Mouse (Mus musculus): ENCODE results near the gene Olfml2b. TPM values are rescaled to one million over a fixed set of nuclear protein-coding genes. Genes with fewer than 3 reads are reported as not detected.
A peak's percentile ranks its signal among the peaks of the same experiment; 100 is the strongest.

Olfml2b gene
- polyA plus RNA-seq, 1 experiment from 2014 or later = 7.2 TPM

DNA sequence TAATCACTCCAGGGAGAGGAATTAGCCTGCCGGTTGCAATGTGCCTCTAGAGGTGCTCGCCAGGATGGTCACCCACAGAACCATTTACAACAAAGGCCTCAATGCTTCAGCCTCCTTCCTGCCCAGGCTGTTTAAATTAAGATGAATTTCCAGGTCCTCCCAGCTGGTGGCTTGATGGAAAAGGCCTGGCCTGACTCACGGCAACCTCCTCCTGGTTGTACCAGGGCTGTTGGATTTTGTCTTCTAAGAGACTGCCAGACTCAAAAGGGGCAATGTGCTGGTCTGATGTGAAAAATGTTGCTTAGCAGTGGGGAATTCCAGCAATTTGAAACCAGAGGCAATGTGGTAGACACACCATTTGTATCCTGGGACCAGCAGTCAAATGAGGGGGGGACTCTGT is 56.8 kb downstream of the Olfml2b start:
- no peaks in the 10 kb centered on the region for H3K36me3 ChIP-seq (replicated peaks; ENCODE audit: control insufficient read depth, insufficient read depth, low read depth, low read length)
- no peak overlapping the region for H3K9ac ChIP-seq (replicated peaks; ENCODE audit: low read length)
- H3K4me3 ChIP-seq (ENCODE audit: low read depth, low read length) = no peak overlapping the region
- WGBS = 31% methylated on average over 3 of the region's 3 CpGs
- H3K4me1 ChIP-seq (ENCODE audit: control insufficient read depth, insufficient read depth, low read length) = no peaks in the 10 kb centered on the region
- no peak overlapping the region for H3K27ac ChIP-seq (replicated peaks; ENCODE audit: low read depth, low read length)
- peak; percentile 53 for DNase-seq (ENCODE audit: low spot score)
- no peak overlapping the region for H3K4me2 ChIP-seq (ENCODE audit: low read depth, low read length)
- H3K27me3 ChIP-seq (ENCODE audit: control insufficient read depth, insufficient read depth, low read length) = no peaks in the 10 kb centered on the region
- ATAC-seq (replicated peaks; ENCODE audit: insufficient number of reproducible peaks, low FRiP score, low TSS enrichment, low read depth) = no peak
- H3K9me3 ChIP-seq (replicated peaks; ENCODE audit: control insufficient read depth, low read length) = no peaks in the 10 kb centered on the region

DNA sequence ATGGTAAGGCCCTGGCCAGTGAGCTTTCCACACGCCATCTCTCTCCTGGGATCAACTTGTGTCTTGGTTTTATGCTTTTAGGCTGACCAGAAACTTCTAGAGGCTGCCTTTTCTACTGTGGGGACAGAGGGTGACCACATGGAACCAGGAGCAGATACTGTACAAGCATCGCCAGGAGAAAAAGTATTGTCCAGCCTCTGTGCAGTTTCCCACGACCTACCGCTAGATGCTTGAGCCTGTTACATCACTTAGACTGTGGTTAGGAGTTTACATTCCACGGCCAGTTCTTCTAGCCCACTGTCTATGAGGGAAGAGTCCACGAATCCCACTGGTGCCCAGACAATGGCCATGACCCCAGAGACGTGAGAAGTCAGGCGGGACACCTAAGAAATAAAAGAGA is 57.2 kb downstream of the Olfml2b start:
- Histone ChIP-seq H3K9ac (replicated peaks; ENCODE audit: low read length) (no peak overlapping the region), H3K27ac (replicated peaks; ENCODE audit: low read depth, low read length) (no peak overlapping the region), H3K4me1 (ENCODE audit: control insufficient read depth, insufficient read depth, low read length) (no peaks in the 10 kb centered on the region), H3K9me3 (replicated peaks; ENCODE audit: control insufficient read depth, low read length) (no peaks in the 10 kb centered on the region), H3K4me3 (ENCODE audit: low read depth, low read length) (no peak overlapping the region), H3K27me3 (ENCODE audit: control insufficient read depth, insufficient read depth, low read length) (no peaks in the 10 kb centered on the region), H3K36me3 (replicated peaks; ENCODE audit: control insufficient read depth, insufficient read depth, low read depth, low read length) (no peaks in the 10 kb centered on the region), H3K4me2 (ENCODE audit: low read depth, low read length) (no peak overlapping the region)
- 82% methylated on average over 8 of the region's 8 CpGs for WGBS
- DNase-seq (ENCODE audit: low spot score) (no peak), ATAC-seq (replicated peaks; ENCODE audit: insufficient number of reproducible peaks, low FRiP score, low TSS enrichment, low read depth) (no peak)

DNA sequence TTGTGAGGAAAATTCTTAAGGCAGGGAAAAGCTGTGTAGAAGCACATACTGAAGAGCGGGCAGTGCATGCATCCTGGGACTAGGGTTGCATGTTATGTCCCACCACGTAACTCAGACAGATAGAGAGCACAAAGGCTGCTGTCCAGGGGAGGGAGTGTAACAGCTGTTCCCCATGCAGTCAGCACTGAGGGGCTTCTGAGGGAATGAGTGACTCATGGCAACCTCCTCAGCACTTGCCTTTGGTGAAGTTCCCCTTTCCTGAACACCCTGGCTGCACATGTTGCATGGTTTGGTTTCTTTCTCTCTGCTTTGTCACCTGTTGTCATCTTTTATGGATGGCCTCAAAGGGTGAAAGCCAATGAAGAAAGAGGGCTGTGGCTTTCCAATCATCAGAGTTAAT is 57.9 kb downstream of the Olfml2b start:
- no peaks in the 10 kb centered on the region for H3K36me3 ChIP-seq (replicated peaks; ENCODE audit: control insufficient read depth, insufficient read depth, low read depth, low read length)
- H3K27ac ChIP-seq (replicated peaks; ENCODE audit: low read depth, low read length) = no peak overlapping the region
- H3K9me3 ChIP-seq (replicated peaks; ENCODE audit: control insufficient read depth, low read length) = no peaks in the 10 kb centered on the region
- ATAC-seq (replicated peaks; ENCODE audit: insufficient number of reproducible peaks, low FRiP score, low TSS enrichment, low read depth) = no peak
- no peak overlapping the region for H3K4me2 ChIP-seq (ENCODE audit: low read depth, low read length)
- no peaks in the 10 kb centered on the region for H3K4me1 ChIP-seq (ENCODE audit: control insufficient read depth, insufficient read depth, low read length)
- no peak overlapping the region for H3K4me3 ChIP-seq (ENCODE audit: low read depth, low read length)
- WGBS = 83% methylated on average over 2 of the region's 2 CpGs
- H3K9ac ChIP-seq (replicated peaks; ENCODE audit: low read length) = no peak overlapping the region
- DNase-seq (ENCODE audit: low spot score) = no peak
- no peaks in the 10 kb centered on the region for H3K27me3 ChIP-seq (ENCODE audit: control insufficient read depth, insufficient read depth, low read length)

DNA sequence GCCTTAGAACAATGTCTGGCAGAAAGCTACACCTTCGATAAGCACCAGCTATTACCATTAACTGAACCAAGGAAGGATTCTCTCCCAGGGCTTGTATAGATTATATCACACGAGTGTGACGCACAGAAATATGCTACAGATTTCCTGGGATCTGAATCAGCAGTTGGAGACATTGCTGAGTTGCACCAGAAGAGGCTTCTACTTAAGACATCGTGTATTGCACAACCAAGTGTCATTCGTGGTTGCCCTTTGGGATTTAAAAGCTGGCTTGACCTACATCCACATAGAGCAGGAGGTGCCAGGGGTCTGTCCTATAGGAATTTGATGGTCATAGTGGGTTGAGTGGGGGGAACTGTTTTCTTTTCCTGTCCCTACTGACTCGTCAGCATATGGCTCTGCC is 58.6 kb downstream of the Olfml2b start:
- H3K27me3 ChIP-seq (ENCODE audit: control insufficient read depth, insufficient read depth, low read length) = no peaks in the 10 kb centered on the region
- H3K27ac ChIP-seq (replicated peaks; ENCODE audit: low read depth, low read length) = no peak overlapping the region
- no peak overlapping the region for H3K9ac ChIP-seq (replicated peaks; ENCODE audit: low read length)
- ATAC-seq (replicated peaks; ENCODE audit: insufficient number of reproducible peaks, low FRiP score, low TSS enrichment, low read depth) (no peak), DNase-seq (ENCODE audit: low spot score) (no peak)
- no peaks in the 10 kb centered on the region for H3K36me3 ChIP-seq (replicated peaks; ENCODE audit: control insufficient read depth, insufficient read depth, low read depth, low read length)
- no peaks in the 10 kb centered on the region for H3K9me3 ChIP-seq (replicated peaks; ENCODE audit: control insufficient read depth, low read length)
- H3K4me2 ChIP-seq (ENCODE audit: low read depth, low read length) = no peak overlapping the region
- no peaks in the 10 kb centered on the region for H3K4me1 ChIP-seq (ENCODE audit: control insufficient read depth, insufficient read depth, low read length)
- WGBS = 88% methylated on average over 6 of the region's 6 CpGs
- H3K4me3 ChIP-seq (ENCODE audit: low read depth, low read length) = no peak overlapping the region

DNA sequence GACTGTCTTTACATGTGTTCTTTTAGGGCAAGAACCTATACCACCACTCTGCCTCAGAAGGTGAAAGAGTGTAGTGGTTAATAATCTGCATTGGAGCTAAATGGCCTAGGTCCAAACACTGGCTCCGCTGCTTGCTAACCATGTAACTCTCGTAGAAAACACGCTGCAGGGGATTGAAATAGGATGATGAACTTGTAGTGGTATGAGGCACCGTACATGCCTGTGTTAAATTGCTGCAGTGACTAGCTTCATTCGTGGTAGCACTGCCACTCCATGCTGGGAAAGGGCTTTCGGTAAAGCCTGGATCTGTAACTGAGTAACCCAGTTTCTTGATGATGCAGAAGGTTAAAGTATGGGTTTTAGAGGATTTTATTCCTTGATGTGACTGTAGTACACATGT is 59.8 kb downstream of the Olfml2b start:
- no peak for DNase-seq (ENCODE audit: low spot score)

DNA sequence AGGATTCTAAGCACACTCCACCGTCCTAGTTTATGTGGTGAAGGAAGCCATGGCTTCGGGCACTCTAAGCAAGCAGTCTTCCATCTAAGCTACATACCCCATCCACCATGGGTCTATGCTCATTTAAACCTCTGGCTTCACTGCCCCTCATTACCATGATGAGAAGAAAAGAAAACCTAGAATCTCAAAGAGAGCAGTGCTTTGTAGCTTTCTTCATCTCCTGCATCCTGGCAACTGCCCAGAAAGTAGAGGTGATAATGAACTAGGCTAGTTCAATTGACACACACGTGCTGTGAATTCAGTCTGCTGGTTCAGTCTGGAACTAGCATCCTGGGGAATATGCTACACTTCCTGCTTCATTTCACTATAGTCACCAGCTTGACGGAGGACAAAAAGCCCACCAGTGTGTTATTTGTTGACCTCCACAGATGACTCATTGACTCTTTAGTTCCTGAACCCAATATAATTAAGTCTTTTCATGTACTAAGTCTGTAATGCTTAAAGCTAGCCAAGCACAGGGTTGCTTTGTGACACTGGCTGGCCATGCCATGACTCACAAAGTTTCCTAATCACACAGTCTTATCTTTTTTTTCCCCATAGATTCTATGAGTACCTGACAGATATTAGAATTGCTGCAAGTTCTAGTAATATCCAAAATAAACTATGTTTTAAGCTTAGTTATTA is 60.7 kb downstream of the Olfml2b start:
- no peak for ATAC-seq (replicated peaks; ENCODE audit: insufficient number of reproducible peaks, low FRiP score, low TSS enrichment, low read depth)
- 76% methylated on average over 4 of the region's 4 CpGs for WGBS

More for the DNA sequence above, 59.8 kb downstream of the Olfml2b start:
- Histone ChIP-seq H3K4me1 (ENCODE audit: control insufficient read depth, insufficient read depth, low read length) (no peaks in the 10 kb centered on the region), H3K27ac (replicated peaks; ENCODE audit: low read depth, low read length) (no peak overlapping the region), H3K9me3 (replicated peaks; ENCODE audit: control insufficient read depth, low read length) (no peaks in the 10 kb centered on the region), H3K36me3 (replicated peaks; ENCODE audit: control insufficient read depth, insufficient read depth, low read depth, low read length) (no peaks in the 10 kb centered on the region), H3K27me3 (ENCODE audit: control insufficient read depth, insufficient read depth, low read length) (no peaks in the 10 kb centered on the region), H3K9ac (replicated peaks; ENCODE audit: low read length) (no peak overlapping the region), H3K4me3 (ENCODE audit: low read depth, low read length) (no peak overlapping the region), H3K4me2 (ENCODE audit: low read depth, low read length) (no peak overlapping the region)
- no peak for ATAC-seq (replicated peaks; ENCODE audit: insufficient number of reproducible peaks, low FRiP score, low TSS enrichment, low read depth)
- 88% methylated on average over 6 of the region's 6 CpGs for WGBS

DNA sequence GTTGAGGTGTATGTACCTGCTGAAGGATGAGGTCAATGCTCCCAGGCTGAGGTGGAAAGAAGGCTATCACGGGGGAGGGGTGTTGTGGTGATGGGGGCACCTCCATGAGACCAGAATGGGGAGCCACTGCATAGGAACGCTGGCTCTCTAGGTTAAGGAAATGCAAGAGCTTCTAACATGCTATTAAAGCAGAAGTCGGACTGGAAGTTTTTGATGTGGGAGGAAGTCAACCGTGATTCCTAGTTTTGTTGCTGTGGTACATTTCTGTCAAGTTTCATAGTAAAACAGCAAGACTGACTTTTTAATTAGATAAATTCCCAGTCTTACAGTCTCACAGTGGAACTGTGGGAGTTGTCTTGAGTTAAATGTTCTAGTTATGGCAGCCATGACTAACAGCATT is 61.7 kb downstream of the Olfml2b start:
- Histone ChIP-seq H3K4me1 (ENCODE audit: control insufficient read depth, insufficient read depth, low read length) (no peaks in the 10 kb centered on the region), H3K4me2 (ENCODE audit: low read depth, low read length) (no peak overlapping the region), H3K4me3 (ENCODE audit: low read depth, low read length) (no peak overlapping the region), H3K36me3 (replicated peaks; ENCODE audit: control insufficient read depth, insufficient read depth, low read depth, low read length) (no peaks in the 10 kb centered on the region), H3K9me3 (replicated peaks; ENCODE audit: control insufficient read depth, low read length) (no peaks in the 10 kb centered on the region), H3K27ac (replicated peaks; ENCODE audit: low read depth, low read length) (no peak overlapping the region), H3K27me3 (ENCODE audit: control insufficient read depth, insufficient read depth, low read length) (no peaks in the 10 kb centered on the region), H3K9ac (replicated peaks; ENCODE audit: low read length) (no peak overlapping the region)
- ATAC-seq (replicated peaks; ENCODE audit: insufficient number of reproducible peaks, low FRiP score, low TSS enrichment, low read depth) (no peak), DNase-seq (ENCODE audit: low spot score) (no peak)
- WGBS = 93% methylated on average over 4 of the region's 4 CpGs

More for the DNA sequence above, 60.7 kb downstream of the Olfml2b start:
- no peaks in the 10 kb centered on the region for H3K27me3 ChIP-seq (ENCODE audit: control insufficient read depth, insufficient read depth, low read length)
- H3K27ac ChIP-seq (replicated peaks; ENCODE audit: low read depth, low read length) = no peak overlapping the region
- H3K9ac ChIP-seq (replicated peaks; ENCODE audit: low read length) = no peak overlapping the region
- H3K4me1 ChIP-seq (ENCODE audit: control insufficient read depth, insufficient read depth, low read length) = no peaks in the 10 kb centered on the region
- no peaks in the 10 kb centered on the region for H3K36me3 ChIP-seq (replicated peaks; ENCODE audit: control insufficient read depth, insufficient read depth, low read depth, low read length)
- no peak for DNase-seq (ENCODE audit: low spot score)
- no peak overlapping the region for H3K4me3 ChIP-seq (ENCODE audit: low read depth, low read length)
- no peak overlapping the region for H3K4me2 ChIP-seq (ENCODE audit: low read depth, low read length)
- H3K9me3 ChIP-seq (replicated peaks; ENCODE audit: control insufficient read depth, low read length) = no peaks in the 10 kb centered on the region

DNA sequence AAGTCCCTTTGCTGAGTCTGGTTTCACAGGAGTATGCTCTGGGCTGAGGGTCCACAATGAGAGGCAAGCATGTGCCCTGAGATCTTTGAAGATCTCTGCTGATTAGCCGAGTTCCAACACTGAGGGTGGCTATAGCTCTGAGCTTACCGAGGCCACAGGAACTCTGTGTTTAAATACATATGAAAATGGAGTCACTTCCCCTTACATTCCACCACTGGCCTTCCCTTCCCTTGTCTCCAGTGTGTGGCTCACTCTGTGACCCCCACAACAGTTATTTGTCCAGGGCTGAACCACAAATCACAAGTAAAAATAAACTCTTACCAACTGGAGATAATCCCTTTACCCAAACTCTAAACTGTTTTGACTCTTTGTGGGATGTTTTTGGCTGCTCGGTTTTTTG is 64.7 kb downstream of the Olfml2b start:
- no peaks in the 10 kb centered on the region for H3K4me1 ChIP-seq (ENCODE audit: control insufficient read depth, insufficient read depth, low read length)
- ATAC-seq (replicated peaks; ENCODE audit: insufficient number of reproducible peaks, low FRiP score, low TSS enrichment, low read depth) (no peak), DNase-seq (ENCODE audit: low spot score) (no peak)
- 82% methylated on average over 3 of the region's 3 CpGs for WGBS
- H3K27ac ChIP-seq (replicated peaks; ENCODE audit: low read depth, low read length) = no peak overlapping the region
- no peaks in the 10 kb centered on the region for H3K27me3 ChIP-seq (ENCODE audit: control insufficient read depth, insufficient read depth, low read length)
- no peaks in the 10 kb centered on the region for H3K36me3 ChIP-seq (replicated peaks; ENCODE audit: control insufficient read depth, insufficient read depth, low read depth, low read length)
- H3K4me3 ChIP-seq (ENCODE audit: low read depth, low read length) = no peak overlapping the region
- H3K4me2 ChIP-seq (ENCODE audit: low read depth, low read length) = no peak overlapping the region
- no peak overlapping the region for H3K9ac ChIP-seq (replicated peaks; ENCODE audit: low read length)
- no peaks in the 10 kb centered on the region for H3K9me3 ChIP-seq (replicated peaks; ENCODE audit: control insufficient read depth, low read length)
